Mouse (Mus musculus) bone marrow macrophage, adult 2 months (primary cell): ENCODE data around the gene Ndc80.

Source experiments
- CTCF ChIP-seq: IDR thresholded peaks from 2 replicates; pipeline ENCODE4 v1.5.1; 2012; ENCODE audit warnings: low read depth, mild to moderate bottlenecking, low read length, moderate library complexity
- POLR2A ChIP-seq: IDR thresholded peaks from 2 replicates; pipeline ENCODE4 v1.6.1; 2012; ENCODE audit warnings: mild to moderate bottlenecking, low read depth, low read length, borderline replicate concordance

- TF ChIP-seq CTCF (no peak), POLR2A (no peak)
These were observed 52.5 kb downstream of the Ndc80 start for GRCm38 (mm10) chr17:71474128-71474527.
